In genomic region chr8:26962976-26963720, GRCm38 (mm10) we compare ENCODE assay signal across 11 mouse cellular contexts. TPM values are rescaled to one million over a fixed set of nuclear protein-coding genes. Genes with fewer than 3 reads are reported as not detected.
A peak's percentile ranks its signal among the peaks of the same experiment; 100 is the strongest.
DNase-seq lines count a peak whose midpoint lies in the region; ATAC-seq and TF ChIP-seq lines count a peak whose summit lies in the region.
"Had no signal": no experiment of that assay in that cellular context is flagged by ENCODE, and none has a peak within 500 bp of the region (broad histone marks: within the 10 kb centered on the region; RNA-seq: fewer than 3 reads in every experiment).

No protein-coding gene starts in this region.

- TF ChIP-seq CTCF in stomach, postnatal 0 days (IDR thresholded peaks at IDR 0.05; ENCODE audit: low read depth), result no peak

- no peak overlapping the region for H3K4me3 ChIP-seq in forebrain, embryonic 10.5 days
- no peak overlapping the region for H3K4me3 ChIP-seq in forebrain, embryonic 12.5 days (replicated peaks)
- H3K4me3 ChIP-seq in intestine, embryonic 15.5 days (replicated peaks), result no peak overlapping the region
- no peak overlapping the region for H3K4me3 ChIP-seq in stomach, postnatal 0 days (ENCODE audit: low read depth, low read length)
- H3K4me3 ChIP-seq in forebrain, embryonic 16.5 days (replicated peaks; ENCODE audit: low read length), result no peak overlapping the region
- H3K4me3 ChIP-seq: hindbrain, embryonic 15.5 days had no signal

- WGBS in forebrain, embryonic 10.5 days, result 80% methylated on average over 16 of the region's 16 CpGs
- 81% methylated on average over 16 of the region's 16 CpGs for WGBS in forebrain, embryonic 12.5 days
- WGBS in intestine, embryonic 15.5 days, result 47% methylated on average over 16 of the region's 16 CpGs
- WGBS in stomach, postnatal 0 days, result 55% methylated on average over 16 of the region's 16 CpGs
- 75% methylated on average over 16 of the region's 16 CpGs for WGBS in forebrain, embryonic 16.5 days

- no peak for DNase-seq in forebrain, embryonic 10.5 days (ENCODE audit: extremely low spot score, low spot score)
- peak; percentile 17 for DNase-seq in lung, postnatal 10 days
- no peak for DNase-seq in lung, postnatal 4 days
- peak; percentile 63 for DNase-seq in stomach, postnatal 0 days (ENCODE audit: low spot score)
- no peak for DNase-seq in testis, postnatal 14 days (ENCODE audit: low spot score)
- DNase-seq: lung, adult 2 months had no signal

- no peak for ATAC-seq in forebrain, embryonic 12.5 days (ENCODE audit: low FRiP score)
- 0 out of 2 replicates have a peak, but pooled peaks have one; percentile 9 for ATAC-seq in intestine, embryonic 15.5 days
- peak; percentile 80 for ATAC-seq in stomach, postnatal 0 days (ENCODE audit: low FRiP score, low TSS enrichment)
- no peak for ATAC-seq in forebrain, embryonic 16.5 days
- ATAC-seq: forebrain, embryonic 14.5 days had no signal

- H3K36me3 ChIP-seq in forebrain, embryonic 10.5 days (replicated peaks), result no peaks in the 10 kb centered on the region
- no peaks in the 10 kb centered on the region for H3K36me3 ChIP-seq in forebrain, embryonic 12.5 days (replicated peaks)
- no peaks in the 10 kb centered on the region for H3K36me3 ChIP-seq in intestine, embryonic 15.5 days
- H3K36me3 ChIP-seq in stomach, postnatal 0 days (ENCODE audit: control insufficient read depth, insufficient read depth, low read length), result no peaks in the 10 kb centered on the region
- no peaks in the 10 kb centered on the region for H3K36me3 ChIP-seq in forebrain, embryonic 16.5 days (ENCODE audit: control insufficient read depth, insufficient read depth)
- H3K36me3 ChIP-seq: hindbrain, embryonic 15.5 days had no signal

- H3K4me1 ChIP-seq in forebrain, embryonic 10.5 days, result peaks cover 60% of the 10 kb centered on the region
- peaks cover 27% of the 10 kb centered on the region for H3K4me1 ChIP-seq in forebrain, embryonic 12.5 days
- peaks cover 23% of the 10 kb centered on the region for H3K4me1 ChIP-seq in intestine, embryonic 15.5 days (replicated peaks)
- H3K4me1 ChIP-seq in stomach, postnatal 0 days (replicated peaks; ENCODE audit: control insufficient read depth, insufficient read depth), result no peaks in the 10 kb centered on the region; the same call in 1 of the 2 replicates
- peaks cover 19% of the 10 kb centered on the region for H3K4me1 ChIP-seq in forebrain, embryonic 16.5 days (replicated peaks; ENCODE audit: control insufficient read depth, insufficient read depth, low read length)

- H3K9me3 ChIP-seq in forebrain, embryonic 10.5 days, result peaks cover 3% of the 10 kb centered on the region; the same call in 1 of the 2 replicates
- H3K9me3 ChIP-seq in forebrain, embryonic 12.5 days, result no peaks in the 10 kb centered on the region; the same call in 1 of the 2 replicates
- no peaks in the 10 kb centered on the region for H3K9me3 ChIP-seq in intestine, embryonic 15.5 days
- H3K9me3 ChIP-seq in stomach, postnatal 0 days (ENCODE audit: control insufficient read depth, low read length), result no peaks in the 10 kb centered on the region
- H3K9me3 ChIP-seq in forebrain, embryonic 16.5 days (ENCODE audit: control insufficient read depth, low read length), result no peaks in the 10 kb centered on the region; the same call in 1 of the 2 replicates
- H3K9me3 ChIP-seq: hindbrain, embryonic 15.5 days had no signal

- TF ChIP-seq EP300 in stomach, postnatal 0 days (optimal IDR thresholded peaks at IDR 0.05), result no peak

- no peak overlapping the region for H3K9ac ChIP-seq in forebrain, embryonic 12.5 days
- no peak overlapping the region for H3K9ac ChIP-seq in intestine, embryonic 15.5 days
- H3K9ac ChIP-seq in stomach, postnatal 0 days (ENCODE audit: low read length), result no peak overlapping the region
- H3K9ac ChIP-seq in forebrain, embryonic 16.5 days (replicated peaks; ENCODE audit: low read depth, low read length), result no peak overlapping the region
- H3K9ac ChIP-seq: hindbrain, embryonic 15.5 days had no signal

- H3K27me3 ChIP-seq in forebrain, embryonic 10.5 days (ENCODE audit: poor library complexity, severe bottlenecking), result peaks cover 70% of the 10 kb centered on the region
- peaks cover 16% of the 10 kb centered on the region for H3K27me3 ChIP-seq in forebrain, embryonic 12.5 days
- no peaks in the 10 kb centered on the region for H3K27me3 ChIP-seq in intestine, embryonic 15.5 days (replicated peaks)
- H3K27me3 ChIP-seq in stomach, postnatal 0 days (ENCODE audit: control insufficient read depth, insufficient read depth, low read length), result no peaks in the 10 kb centered on the region
- H3K27me3 ChIP-seq in forebrain, embryonic 16.5 days (replicated peaks; ENCODE audit: control insufficient read depth, insufficient read depth, low read length), result no peaks in the 10 kb centered on the region

- H3K27ac ChIP-seq in forebrain, embryonic 10.5 days, result peak overlapping the region; percentile 40; the same call in 1 of the 2 replicates
- H3K27ac ChIP-seq in forebrain, embryonic 12.5 days, result no peak overlapping the region
- H3K27ac ChIP-seq in intestine, embryonic 15.5 days, result no peak overlapping the region
- no peak overlapping the region for H3K27ac ChIP-seq in stomach, postnatal 0 days (replicated peaks)
- H3K27ac ChIP-seq in forebrain, embryonic 16.5 days (ENCODE audit: low read length), result no peak overlapping the region
- H3K27ac ChIP-seq: hindbrain, embryonic 15.5 days had no signal

- H3K4me2 ChIP-seq in forebrain, embryonic 12.5 days, result no peak overlapping the region
- no peak overlapping the region for H3K4me2 ChIP-seq in intestine, embryonic 15.5 days (replicated peaks)
- H3K4me2 ChIP-seq in stomach, postnatal 0 days (replicated peaks; ENCODE audit: low read depth), result no peak overlapping the region
- no peak overlapping the region for H3K4me2 ChIP-seq in forebrain, embryonic 16.5 days (ENCODE audit: low read length)
- H3K4me2 ChIP-seq: hindbrain, embryonic 15.5 days had no signal

RNA-seq across cellular contexts. Expression of gene Zfp703, which starts 14.0 kb away (rescaled TPM):
- 6.2 and 6.7 TPM in 2 replicates for polyA plus RNA-seq in forebrain, embryonic 10.5 days (2016; fragmentation: Nextera tagmentation; extraction: Ambion mirVana)
- 10.3 and 12.7 TPM in 2 replicates for polyA plus RNA-seq in forebrain, embryonic 12.5 days (2016; fragmentation: Nextera tagmentation; extraction: Ambion mirVana)
- polyA plus RNA-seq in intestine, embryonic 15.5 days (2015; fragmentation: Nextera tagmentation; extraction: Ambion mirVana), result 15.4 and 16.4 TPM in 2 replicates
- 11.5 and 12.7 TPM in 2 replicates for polyA plus RNA-seq in stomach, postnatal 0 days (2015; fragmentation: Nextera tagmentation; extraction: Ambion mirVana)
- 12.3 and 12.7 TPM in 2 replicates for polyA plus RNA-seq in forebrain, embryonic 16.5 days (2015; fragmentation: Nextera tagmentation; extraction: Ambion mirVana)

Comparison
In these comparisons a context has a peak if more than half of its experiments do, and no peak if none do; other contexts are left out.
1. DNase-seq: peak in lung, postnatal 10 days (single experiment) and stomach, postnatal 0 days (single experiment); none in forebrain, embryonic 10.5 days (single experiment), lung, postnatal 4 days (0 of 2) and testis, postnatal 14 days (single experiment).
2. ATAC-seq: peak in intestine, embryonic 15.5 days (single experiment) and stomach, postnatal 0 days (single experiment); none in forebrain, embryonic 12.5 days (single experiment) and forebrain, embryonic 16.5 days (single experiment).